Mouse (Mus musculus) liver, postnatal 0 days (tissue): Measurements from ENCODE around the gene Hipk2.

Source experiments
- CTCF ChIP-seq: sonication (generic); IDR thresholded peaks from 2 replicates; pipeline ENCODE4 v1.5.1; 2016; ENCODE audit warnings: antibody characterized with exemption, low read depth
- EP300 ChIP-seq: IDR thresholded peaks from 2 replicates; pipeline ENCODE4 v1.6.1; 2016; ENCODE audit warnings: antibody characterized with exemption, low read depth, mild to moderate bottlenecking

- TF ChIP-seq EP300 (no peak), CTCF (no peak)
Observed at GRCm38 (mm10) chr6:38866761-38867160, 9.2 kb downstream of the Hipk2 start.
